Mouse (Mus musculus): Measurements from ENCODE around the gene Agbl2. TPM values are rescaled to one million over a fixed set of nuclear protein-coding genes. Genes with fewer than 3 reads are reported as not detected.

Agbl2 gene
- polyA plus RNA-seq, 1 experiment = 0.12 TPM

- no peaks in the 10 kb centered on the region for H3K4me1 ChIP-seq (ENCODE audit: control insufficient read depth, insufficient read depth, insufficient read length)
- no peak for DNase-seq (ENCODE audit: low read depth in 1 of 2, low spot score in 2 of 2)
- H3K4me3 ChIP-seq (ENCODE audit: extremely low read depth, insufficient read depth, insufficient read length) = no peak overlapping the region
- no peaks in the 10 kb centered on the region for H3K36me3 ChIP-seq (ENCODE audit: control insufficient read depth, insufficient read depth, low read length)
- 44% methylated on average over 2 of the region's 2 CpGs for WGBS
- no peaks in the 10 kb centered on the region for H3K27me3 ChIP-seq (ENCODE audit: control insufficient read depth, insufficient read depth, low read length)
- no peak overlapping the region for H3K27ac ChIP-seq (ENCODE audit: insufficient read depth, low read length)
- TF ChIP-seq POLR2A (IDR thresholded peaks at IDR 0.05; ENCODE audit: low read depth, low read length) (no peak), CTCF (IDR thresholded peaks at IDR 0.05; ENCODE audit: extremely low read depth, insufficient read depth, insufficient read length, insufficient replicate concordance) (no peak)
Measured at GRCm38 (mm10) chr2:90875239-90875638, 92.7 kb downstream of the Agbl2 start.

GRCm38 (mm10) chr2:90877584-90878259, 95.2 kb downstream of the Agbl2 start:
- TF ChIP-seq POLR2A (IDR thresholded peaks at IDR 0.05; ENCODE audit: low read depth, low read length) (no peak), CTCF (IDR thresholded peaks at IDR 0.05; ENCODE audit: extremely low read depth, insufficient read depth, insufficient read length, insufficient replicate concordance) (no peak)
- Histone ChIP-seq H3K36me3 (ENCODE audit: control insufficient read depth, insufficient read depth, low read length) (no peaks in the 10 kb centered on the region), H3K27ac (ENCODE audit: insufficient read depth, low read length) (no peak overlapping the region), H3K4me1 (ENCODE audit: control insufficient read depth, insufficient read depth, insufficient read length) (no peaks in the 10 kb centered on the region), H3K27me3 (ENCODE audit: control insufficient read depth, insufficient read depth, low read length) (no peaks in the 10 kb centered on the region), H3K4me3 (ENCODE audit: extremely low read depth, insufficient read depth, insufficient read length) (no peak overlapping the region)
- DNase-seq (ENCODE audit: low read depth in 1 of 2, low spot score in 2 of 2) = no peak
- 56% methylated on average over 5 of the region's 5 CpGs for WGBS

- no peak for TF ChIP-seq CTCF (IDR thresholded peaks at IDR 0.05; ENCODE audit: extremely low read depth, insufficient read depth, insufficient read length, insufficient replicate concordance)
- TF ChIP-seq POLR2A (IDR thresholded peaks at IDR 0.05; ENCODE audit: low read depth, low read length) = no peak
- Histone ChIP-seq H3K4me3 (ENCODE audit: extremely low read depth, insufficient read depth, insufficient read length) (no peak overlapping the region), H3K27me3 (ENCODE audit: control insufficient read depth, insufficient read depth, low read length) (0 out of 2 replicates have a peak, but pooled peaks cover under 1% of the 10 kb centered on the region), H3K36me3 (ENCODE audit: control insufficient read depth, insufficient read depth, low read length) (no peaks in the 10 kb centered on the region), H3K27ac (ENCODE audit: insufficient read depth, low read length) (no peak overlapping the region), H3K4me1 (ENCODE audit: control insufficient read depth, insufficient read depth, insufficient read length) (no peaks in the 10 kb centered on the region)
- DNase-seq (ENCODE audit: low read depth in 1 of 2, low spot score in 2 of 2) = no peak
Measured at GRCm38 (mm10) chr2:90879419-90879818, 96.9 kb downstream of the Agbl2 start.

- 57% methylated on average over 6 of the region's 6 CpGs for WGBS
Measured at GRCm38 (mm10) chr2:90880144-90880785, 97.7 kb downstream of the Agbl2 start.

GRCm38 (mm10) chr2:90881824-90882223, 99.3 kb downstream of the Agbl2 start:
- H3K36me3 ChIP-seq (ENCODE audit: control insufficient read depth, insufficient read depth, low read length) = no peaks in the 10 kb centered on the region
- 84% methylated on average over 2 of the region's 2 CpGs for WGBS
- DNase-seq (ENCODE audit: low read depth in 1 of 2, low spot score in 2 of 2) = no peak
- H3K27me3 ChIP-seq (ENCODE audit: control insufficient read depth, insufficient read depth, low read length) = peaks cover 9% of the 10 kb centered on the region
- no peak overlapping the region for H3K4me3 ChIP-seq (ENCODE audit: extremely low read depth, insufficient read depth, insufficient read length)
- peaks cover 4% of the 10 kb centered on the region; the same call in 1 of the 2 replicates for H3K4me1 ChIP-seq (ENCODE audit: control insufficient read depth, insufficient read depth, insufficient read length)
- TF ChIP-seq CTCF (IDR thresholded peaks at IDR 0.05; ENCODE audit: extremely low read depth, insufficient read depth, insufficient read length, insufficient replicate concordance) (no peak), POLR2A (IDR thresholded peaks at IDR 0.05; ENCODE audit: low read depth, low read length) (no peak)
- H3K27ac ChIP-seq (ENCODE audit: insufficient read depth, low read length) = no peak overlapping the region

More at GRCm38 (mm10) chr2:90880144-90880785, 97.7 kb downstream of the Agbl2 start:
- Histone ChIP-seq H3K36me3 (ENCODE audit: control insufficient read depth, insufficient read depth, low read length) (no peaks in the 10 kb centered on the region), H3K4me1 (ENCODE audit: control insufficient read depth, insufficient read depth, insufficient read length) (no peaks in the 10 kb centered on the region), H3K27ac (ENCODE audit: insufficient read depth, low read length) (no peak overlapping the region), H3K4me3 (ENCODE audit: extremely low read depth, insufficient read depth, insufficient read length) (no peak overlapping the region), H3K27me3 (ENCODE audit: control insufficient read depth, insufficient read depth, low read length) (peaks cover 2% of the 10 kb centered on the region; the same call in 1 of the 2 replicates)
- no peak for DNase-seq (ENCODE audit: low read depth in 1 of 2, low spot score in 2 of 2)
- TF ChIP-seq CTCF (IDR thresholded peaks at IDR 0.05; ENCODE audit: extremely low read depth, insufficient read depth, insufficient read length, insufficient replicate concordance) (no peak), POLR2A (IDR thresholded peaks at IDR 0.05; ENCODE audit: low read depth, low read length) (no peak)

Other genes starting within 250 kb of the Agbl2 start
- 21.0 and 21.9 TPM in 2 replicates for gene Ptprj, start 202.1 kb upstream of the Agbl2 start, polyA plus RNA-seq (2012; rRNA removed)
- gene Nup160, start 105.5 kb upstream of the Agbl2 start, polyA plus RNA-seq (2012; rRNA removed) = 10.3 and 11.5 TPM in 2 replicates
- 45.3 and 48.1 TPM in 2 replicates for gene Fnbp4, start 37.4 kb upstream of the Agbl2 start, polyA plus RNA-seq (2012; rRNA removed)
- 18.5 and 21.4 TPM in 2 replicates for gene Mtch2, start 64.4 kb downstream of the Agbl2 start, polyA plus RNA-seq (2012; rRNA removed)
- gene C1qtnf4, start 103.1 kb downstream of the Agbl2 start, polyA plus RNA-seq (2012; rRNA removed) = 1.7 and 2.7 TPM in 2 replicates
- 11.8 and 12.1 TPM in 2 replicates for gene Kbtbd4, start 122.0 kb downstream of the Agbl2 start, polyA plus RNA-seq (2012; rRNA removed)
- gene Ndufs3, start 122.1 kb downstream of the Agbl2 start, polyA plus RNA-seq (2012; rRNA removed) = 54.7 and 59.7 TPM in 2 replicates
- gene Celf1, start 157.7 kb downstream of the Agbl2 start, polyA plus RNA-seq (2012; rRNA removed) = 35.3 TPM in 2 replicates

Measured in spleen, adult 2 months (tissue).